Mouse (Mus musculus) embryonic facial prominence, embryonic 13.5 days (tissue): Measurements from ENCODE around the gene Gprasp1. TPM values are rescaled to one million over a fixed set of nuclear protein-coding genes. Genes with fewer than 3 reads are reported as not detected.
"Not testable (repeated sequence)": the region's sequence is repeated elsewhere in the genome, so short reads cannot be mapped to it uniquely, and the experiment has no call there.

Experiments
- ATAC-seq: fragments of 200-750 bp; cut with Nextera tagmentation; 2 replicates; pipeline ENCODE4 v1.8.0; 2017; ENCODE audit warnings: low read depth; ENCODE audit not compliant: insufficient number of reproducible peaks, insufficient read depth, low FRiP score, low TSS enrichment
- H3K27ac ChIP-seq: fragments of 300-500 bp; sonication (generic); 2 replicates; pipeline ENCODE4 v1.5.1; 2015; ENCODE audit warnings: moderate library complexity, mild to moderate bottlenecking, inconsistent platforms
- H3K27me3 ChIP-seq: fragments of 300-500 bp; sonication (generic); 2 replicates; pipeline ENCODE4 v1.6.1; 2015; ENCODE audit warnings: mild to moderate bottlenecking, inconsistent platforms
- H3K36me3 ChIP-seq: fragments of 300-500 bp; sonication (generic); 2 replicates; pipeline ENCODE4 v1.6.1; 2015; ENCODE audit warnings: mild to moderate bottlenecking, inconsistent platforms
- H3K4me1 ChIP-seq: fragments of 300-500 bp; sonication (generic); 2 replicates; pipeline ENCODE4 v1.6.1; 2015; ENCODE audit warnings: inconsistent platforms
- H3K4me2 ChIP-seq: fragments of 300-500 bp; sonication (generic); 2 replicates; pipeline ENCODE4 v1.6.1; 2015; ENCODE audit warnings: moderate library complexity, mild to moderate bottlenecking, inconsistent platforms
- H3K4me3 ChIP-seq: fragments of 300-500 bp; sonication (generic); 2 replicates; pipeline ENCODE4 v1.5.1; 2015; ENCODE audit warnings: mild to moderate bottlenecking, inconsistent platforms
- H3K9ac ChIP-seq: fragments of 300-500 bp; sonication (generic); 2 replicates; pipeline ENCODE4 v1.6.1; 2015; ENCODE audit warnings: mild to moderate bottlenecking, inconsistent platforms
- H3K9me3 ChIP-seq: fragments of 300-500 bp; sonication (generic); 2 replicates; pipeline ENCODE4 v1.6.1; 2016; ENCODE audit warnings: inconsistent platforms
- WGBS: fragments of 180-500 bp; shearing (Covaris S2); methylation state at CpG from one replicate; pipeline ENCODE4 v1.1.7; 2015; ENCODE audit warnings: mixed read lengths; 5-methylcytosine and 5-hydroxymethylcytosine counted together
- polyA plus RNA-seq: library from polyadenylated mRNA; unstranded; fragments of >200 nt; fragmentation: Nextera tagmentation; extraction: Ambion mirVana; gene quantifications from 2 replicates; pipeline ENCODE4 v1.2.1, GENCODE M21; 2015

Gprasp1 gene
- polyA plus RNA-seq, 1 experiment from 2014 or later: 52.5 TPM

GRCm38 (mm10) chrX:135768043-135768548 lies 25.6 kb downstream of the Gprasp1 start:
- 56% methylated on average over 3 of the region's 3 CpGs for WGBS
- H3K36me3 ChIP-seq: peaks cover 7% of the 10 kb centered on the region; the same call in 1 of the 2 replicates
- H3K9ac ChIP-seq: no peak overlapping the region
- H3K27ac ChIP-seq: no peak overlapping the region
- no peak overlapping the region for H3K4me2 ChIP-seq
- no peak for ATAC-seq
- no peak overlapping the region for H3K4me3 ChIP-seq
- peaks cover 5% of the 10 kb centered on the region; the same call in 1 of the 2 replicates for H3K27me3 ChIP-seq
- no peaks in the 10 kb centered on the region for H3K4me1 ChIP-seq
- no peaks in the 10 kb centered on the region for H3K9me3 ChIP-seq

GRCm38 (mm10) chrX:135768565-135768964 lies 26.0 kb downstream of the Gprasp1 start:
- H3K4me1 ChIP-seq: no peaks in the 10 kb centered on the region
- peaks cover 5% of the 10 kb centered on the region; the same call in 1 of the 2 replicates for H3K27me3 ChIP-seq
- no peak overlapping the region for H3K9ac ChIP-seq
- H3K36me3 ChIP-seq: peaks cover 3% of the 10 kb centered on the region; the same call in 1 of the 2 replicates
- H3K4me2 ChIP-seq: no peak overlapping the region
- 70% methylated on average over 2 of the region's 2 CpGs for WGBS
- H3K4me3 ChIP-seq: no peak overlapping the region
- no peaks in the 10 kb centered on the region for H3K9me3 ChIP-seq
- no peak overlapping the region for H3K27ac ChIP-seq
- no peak for ATAC-seq

- H3K36me3 ChIP-seq: no peaks in the 10 kb centered on the region
- no peak overlapping the region for H3K4me2 ChIP-seq
- no peak overlapping the region for H3K9ac ChIP-seq
- no peak overlapping the region for H3K27ac ChIP-seq
- H3K27me3 ChIP-seq: peaks cover 4% of the 10 kb centered on the region; the same call in 1 of the 2 replicates
- no peaks in the 10 kb centered on the region for H3K9me3 ChIP-seq
- no peak for ATAC-seq
- H3K4me1 ChIP-seq: no peaks in the 10 kb centered on the region
- no peak overlapping the region for H3K4me3 ChIP-seq
These were observed 49.0 kb downstream of the Gprasp1 start for GRCm38 (mm10) chrX:135791536-135791935.

GRCm38 (mm10) chrX:135792326-135792725 lies 49.8 kb downstream of the Gprasp1 start:
- 46% methylated on average over 6 of the region's 6 CpGs for WGBS
- Histone ChIP-seq H3K27me3 (no peaks in the 10 kb centered on the region; the same call in 1 of the 2 replicates), H3K9ac (no peak overlapping the region), H3K9me3 (no peaks in the 10 kb centered on the region), H3K36me3 (no peaks in the 10 kb centered on the region), H3K27ac (peak overlapping the region; percentile 60; the same call in 1 of the 2 replicates), H3K4me3 (no peak overlapping the region), H3K4me2 (no peak overlapping the region), H3K4me1 (no peaks in the 10 kb centered on the region)
- no peak for ATAC-seq

- H3K4me1 ChIP-seq, H3K27me3 ChIP-seq, H3K9me3 ChIP-seq: not testable (repeated sequence)
- Histone ChIP-seq H3K4me2 (peak overlapping the region; percentile 60), H3K4me3 (peak overlapping the region; percentile 60), H3K36me3 (peaks cover 20% of the 10 kb centered on the region), H3K9ac (peak overlapping the region; percentile 77), H3K27ac (peak overlapping the region; percentile 22; the same call in 1 of the 2 replicates)
- peak; percentile 90 for ATAC-seq
- WGBS: 41% methylated on average over 26 of the region's 27 CpGs
These were observed 53.2 kb downstream of the Gprasp1 start for GRCm38 (mm10) chrX:135795591-135796304.

- Histone ChIP-seq H3K36me3 (peaks cover 21% of the 10 kb centered on the region), H3K9ac (peak overlapping the region; percentile 77), H3K4me3 (peak overlapping the region; percentile 60), H3K27ac (peak overlapping the region; percentile 22; the same call in 1 of the 2 replicates), H3K4me2 (peak overlapping the region; percentile 60)
- ATAC-seq: peak; percentile 69
- H3K27me3 ChIP-seq, H3K9me3 ChIP-seq, H3K4me1 ChIP-seq: not testable (repeated sequence)
- WGBS: 32% methylated on average over 24 of the region's 26 CpGs
These were observed 54.0 kb downstream of the Gprasp1 start for GRCm38 (mm10) chrX:135796305-135797211.

- H3K4me2 ChIP-seq: peak within 1 kb of the TSS; percentile 60
- not testable (repeated sequence) for H3K27me3 ChIP-seq, H3K4me1 ChIP-seq, ATAC-seq, H3K9me3 ChIP-seq
- peak within 1 kb of the TSS; percentile 60 for H3K4me3 ChIP-seq
- H3K27ac ChIP-seq: peak within 1 kb of the TSS; percentile 22; the same call in 1 of the 2 replicates
- peaks cover 26% of the 10 kb centered on the region for H3K36me3 ChIP-seq
- H3K9ac ChIP-seq: peak within 1 kb of the TSS; percentile 77
- WGBS: 22% methylated on average over 4 of the region's 5 CpGs
These were observed 54.7 kb downstream of the Gprasp1 start, which contains the start of gene Bhlhb9 for GRCm38 (mm10) chrX:135797212-135797644. Gene Bhlhb9 (plus strand): TSS chrX:135797594.

GRCm38 (mm10) chrX:135804149-135804548 lies 61.6 kb downstream of the Gprasp1 start:
- no peak overlapping the region for H3K9ac ChIP-seq
- no peak overlapping the region for H3K27ac ChIP-seq
- no peak overlapping the region for H3K4me2 ChIP-seq
- no peaks in the 10 kb centered on the region; the same call in 1 of the 2 replicates for H3K27me3 ChIP-seq
- no peaks in the 10 kb centered on the region for H3K4me1 ChIP-seq
- 86% methylated on average over 3 of the region's 3 CpGs for WGBS
- H3K4me3 ChIP-seq: no peak overlapping the region
- no peaks in the 10 kb centered on the region for H3K9me3 ChIP-seq
- no peak for ATAC-seq
- H3K36me3 ChIP-seq: peaks cover 22% of the 10 kb centered on the region

- H3K36me3 ChIP-seq: 0 out of 2 replicates have a peak, but pooled peaks cover 6% of the 10 kb centered on the region
- 17% methylated on average over 1 of the region's 1 CpGs for WGBS
- no peak overlapping the region for H3K4me3 ChIP-seq
- H3K27me3 ChIP-seq: no peaks in the 10 kb centered on the region; the same call in 1 of the 2 replicates
- no peak overlapping the region for H3K9ac ChIP-seq
- no peak overlapping the region for H3K4me2 ChIP-seq
- no peak overlapping the region for H3K27ac ChIP-seq
- ATAC-seq: no peak
- H3K9me3 ChIP-seq: no peaks in the 10 kb centered on the region
- no peaks in the 10 kb centered on the region for H3K4me1 ChIP-seq
These were observed 63.2 kb downstream of the Gprasp1 start for GRCm38 (mm10) chrX:135805780-135806179.

- not testable (repeated sequence) for H3K4me1 ChIP-seq, H3K9me3 ChIP-seq, H3K4me3 ChIP-seq, H3K9ac ChIP-seq, H3K27ac ChIP-seq, ATAC-seq, H3K36me3 ChIP-seq, H3K27me3 ChIP-seq, H3K4me2 ChIP-seq
- 38% methylated on average over 1 of the region's 1 CpGs for WGBS
These were observed 93.4 kb downstream of the Gprasp1 start for GRCm38 (mm10) chrX:135835896-135836295.

- Histone ChIP-seq H3K27ac (no peak overlapping the region), H3K4me2 (no peak overlapping the region), H3K36me3 (peaks cover 7% of the 10 kb centered on the region), H3K9ac (no peak overlapping the region), H3K4me1 (no peaks in the 10 kb centered on the region), H3K4me3 (no peak overlapping the region), H3K27me3 (peaks cover 10% of the 10 kb centered on the region), H3K9me3 (no peaks in the 10 kb centered on the region)
- ATAC-seq: no peak
- WGBS: 74% methylated on average over 2 of the region's 2 CpGs
These were observed 95.4 kb downstream of the Gprasp1 start for GRCm38 (mm10) chrX:135837896-135838295.
